Mouse (Mus musculus) MEL (cell line): ENCODE results near the gene Hvcn1. TPM values are rescaled to one million over a fixed set of nuclear protein-coding genes. Genes with fewer than 3 reads are reported as not detected.

Source experiments
- DNase-seq: peaks from one replicate; pipeline ENCODE4 v3.0.0; 2011; ENCODE audit warnings: low read depth, low spot score
- H3K27ac ChIP-seq: 2 replicates; pipeline ENCODE4 v1.5.1; 2012; ENCODE audit warnings: low read depth, mild to moderate bottlenecking, control low read depth, low read length, moderate library complexity; ENCODE audit not compliant: control insufficient read depth
- H3K27me3 ChIP-seq, 2 experiments: fragments of 150-350 bp in 1 of 2; sonication (generic) in 1 of 2; 2 replicates each; pipeline ENCODE4 v1.6.1; 2012; ENCODE audit warnings: low read length in 2 of 2, mild to moderate bottlenecking in 2 of 2, improper control_type of control experiment in 1 of 2, moderate library complexity in 1 of 2; ENCODE audit not compliant: insufficient read depth in 2 of 2, control insufficient read depth in 1 of 2
- H3K36me3 ChIP-seq, 2 experiments: 2 replicates each; pipeline ENCODE4 v1.6.1; 2012 to 2014; ENCODE audit warnings: low read length in 2 of 2, improper control_type of control experiment in 1 of 2, inconsistent platforms in 1 of 2, mild to moderate bottlenecking in 1 of 2; ENCODE audit not compliant: insufficient read depth in 2 of 2, control insufficient read depth in 1 of 2
- H3K4me1 ChIP-seq, 2 experiments: fragments of 150-350 bp in 1 of 2; sonication (generic) in 1 of 2; 2 replicates each; pipeline ENCODE4 v1.6.1; 2012; ENCODE audit warnings: low read length in 2 of 2, improper control_type of control experiment in 1 of 2, mild to moderate bottlenecking in 1 of 2; ENCODE audit not compliant: insufficient read depth in 2 of 2, control insufficient read depth in 1 of 2
- H3K4me3 ChIP-seq, 2 experiments: fragments of 150-350 bp in 1 of 2; sonication (generic) in 1 of 2; 2 replicates each; pipeline ENCODE4 v1.5.1; 2012; ENCODE audit warnings: low read depth in 2 of 2, low read length in 2 of 2, mild to moderate bottlenecking in 2 of 2, moderate library complexity in 2 of 2, control low read depth in 1 of 2, improper control_type of control experiment in 1 of 2; ENCODE audit not compliant: control insufficient read depth in 1 of 2, insufficient read depth in 1 of 2
- H3K79me2 ChIP-seq: 2 replicates; pipeline ENCODE4 v1.6.1; 2012; ENCODE audit warnings: mild to moderate bottlenecking, low read length, moderate library complexity; ENCODE audit not compliant: control insufficient read depth, poor library complexity, insufficient read depth
- H3K9ac ChIP-seq: 2 replicates; pipeline ENCODE4 v1.6.1; 2012; ENCODE audit warnings: low read depth, mild to moderate bottlenecking, control low read depth, low read length, moderate library complexity; ENCODE audit not compliant: control insufficient read depth, poor library complexity, severe bottlenecking
- H3K9me3 ChIP-seq: fragments of 150-350 bp; sonication (generic); replicated peaks from 2 replicates; pipeline ENCODE4 v1.6.1; 2012; ENCODE audit warnings: mild to moderate bottlenecking, low read length, improper control_type of control experiment, moderate library complexity; ENCODE audit not compliant: insufficient read depth
- ELF1 ChIP-seq: IDR thresholded peaks from 2 replicates; pipeline ENCODE4 v1.6.1; 2014; ENCODE audit warnings: low read depth, mild to moderate bottlenecking, inconsistent platforms, low read length, improper control_type of control experiment, moderate library complexity
- ETS1 ChIP-seq: IDR thresholded peaks from 2 replicates; pipeline ENCODE4 v1.6.1; 2012; ENCODE audit warnings: low read depth, mild to moderate bottlenecking, inconsistent platforms, low read length, improper control_type of control experiment, moderate library complexity
- HCFC1 ChIP-seq: IDR thresholded peaks from 2 replicates; pipeline ENCODE4 v1.6.1; 2012; ENCODE audit warnings: low read depth, mild to moderate bottlenecking, inconsistent platforms, low read length, improper control_type of control experiment, moderate library complexity
- JUND ChIP-seq: IDR thresholded peaks from 2 replicates; pipeline ENCODE4 v1.6.1; 2011; ENCODE audit warnings: low read depth, mild to moderate bottlenecking, improper control_type of control experiment, low read length
- MAX ChIP-seq: IDR thresholded peaks from 2 replicates; pipeline ENCODE4 v1.6.1; 2011; ENCODE audit warnings: low read length, improper control_type of control experiment
- MXI1 ChIP-seq: IDR thresholded peaks from 2 replicates; pipeline ENCODE4 v1.6.1; 2011; ENCODE audit warnings: mild to moderate bottlenecking, low read depth, low read length, improper control_type of control experiment
- MYB ChIP-seq: IDR thresholded peaks from 2 replicates; pipeline ENCODE4 v1.6.1; 2011; ENCODE audit warnings: mild to moderate bottlenecking, low read depth, low read length, improper control_type of control experiment
- SIN3A ChIP-seq: IDR thresholded peaks from 2 replicates; pipeline ENCODE4 v1.6.1; 2012; ENCODE audit warnings: low read length, improper control_type of control experiment, inconsistent platforms
- TBP ChIP-seq: IDR thresholded peaks from 2 replicates; pipeline ENCODE4 v1.8.0; 2011; ENCODE audit warnings: low read depth, low read length, improper control_type of control experiment
- TCF12 ChIP-seq: IDR thresholded peaks from 2 replicates; pipeline ENCODE4 v1.6.1; 2014; ENCODE audit warnings: low read depth, mild to moderate bottlenecking, inconsistent platforms, low read length, improper control_type of control experiment, moderate library complexity
- UBTF ChIP-seq: IDR thresholded peaks from 2 replicates; pipeline ENCODE4 v1.6.1; 2012; ENCODE audit warnings: low read depth, mild to moderate bottlenecking, inconsistent platforms, low read length, improper control_type of control experiment, moderate library complexity, borderline replicate concordance; ENCODE audit not compliant: insufficient read depth
- USF1 ChIP-seq: IDR thresholded peaks from 2 replicates; pipeline ENCODE4 v1.6.1; 2014; ENCODE audit warnings: low read depth, mild to moderate bottlenecking, inconsistent platforms, low read length, improper control_type of control experiment, moderate library complexity
- polyA plus RNA-seq, 2 experiments: library from polyadenylated mRNA; stranded (reverse) in 1 of 2; unstranded in 1 of 2; fragments of >175 nt in 1 of 2; fragments of >200 nt in 1 of 2; gene quantifications; 2 replicates each; pipeline versions ENCODE4 v1.2.1 to v1.2.4; 2012; ENCODE audit warnings: low replicate concordance in 2 of 2, low read depth in 1 of 2; ENCODE audit not compliant: insufficient read length in 2 of 2, insufficient read depth in 1 of 2, missing spikeins in 1 of 2
- total RNA-seq: library from RNA; depleted of rRNA; stranded (reverse); fragments of 300-350 nt; gene quantifications from 2 replicates; pipeline ENCODE4 v1.2.3, GENCODE M21; 2012

Hvcn1 gene
- total and polyA plus RNA-seq, 3 experiments, result 8.4 to 13.5 TPM; not detected in 1

GRCm38 (mm10) chr5:122285029-122285766, 78.6 kb downstream of the Hvcn1 start:
- H3K27me3 ChIP-seq, result no peaks in the 10 kb centered on the region
- peaks cover 55% of the 10 kb centered on the region for H3K79me2 ChIP-seq
- DNase-seq, result peak; percentile 60
- peaks cover 6 to 37% of the 10 kb centered on the region in 2 experiments for H3K36me3 ChIP-seq
- H3K4me1 ChIP-seq, result peaks cover 13 to 36% of the 10 kb centered on the region in 2 experiments
- no peaks in the 10 kb centered on the region for H3K9me3 ChIP-seq
- peak overlapping the region; percentile 86 to 98 for H3K4me3 ChIP-seq
- H3K9ac ChIP-seq, result peak overlapping the region; percentile 96
- H3K27ac ChIP-seq, result 0 out of 2 replicates have a peak overlapping the region, but pooled peaks have one; percentile 1
- TF ChIP-seq MXI1 (peak; percentile 63), SIN3A (0 out of 2 replicates have a peak, but pooled peaks have one; percentile 16), USF1 (0 out of 2 replicates have a peak, but pooled peaks have one; percentile 22), JUND (peak; percentile 94), UBTF (0 out of 2 replicates have a peak, but pooled peaks have one; percentile 21), MAX (peak; percentile 31; the same call in 1 of the 2 replicates), HCFC1 (peak; percentile 42; the same call in 1 of the 2 replicates), TBP (no peak), ELF1 (no peak)

GRCm38 (mm10) chr5:122285767-122286150, 79.2 kb downstream of the Hvcn1 start:
- peak; percentile 44 for DNase-seq
- Histone ChIP-seq H3K27ac (no peak overlapping the region), H3K9ac (peak overlapping the region; percentile 96), H3K36me3 (peaks cover 6 to 33% of the 10 kb centered on the region in 2 experiments), H3K27me3 (no peaks in the 10 kb centered on the region), H3K4me1 (peaks cover 13 to 30% of the 10 kb centered on the region in 2 experiments), H3K9me3 (no peaks in the 10 kb centered on the region), H3K79me2 (peaks cover 57% of the 10 kb centered on the region), H3K4me3 (peak overlapping the region; percentile 86 to 98)
- 0 out of 2 replicates have a peak, but pooled peaks have one; percentile 10 for TF ChIP-seq MXI1
- no peak for TF ChIP-seq ETS1
- TF ChIP-seq SIN3A, result peak; percentile 39; the same call in 1 of the 2 replicates
- TF ChIP-seq TCF12, result no peak
- 0 out of 2 replicates have a peak, but pooled peaks have one; percentile 7 for TF ChIP-seq HCFC1

GRCm38 (mm10) chr5:122286191-122286590, 79.6 kb downstream of the Hvcn1 start:
- Histone ChIP-seq H3K9me3 (no peaks in the 10 kb centered on the region), H3K27ac (no peak overlapping the region), H3K79me2 (peaks cover 61% of the 10 kb centered on the region), H3K9ac (peak overlapping the region; percentile 14; the same call in 1 of the 2 replicates), H3K4me3 (peak overlapping the region; percentile 86 to 98; a peak in 2 of 4 replicates), H3K4me1 (peaks cover 13 to 30% of the 10 kb centered on the region in 2 experiments), H3K36me3 (peaks cover 6 to 30% of the 10 kb centered on the region in 2 experiments), H3K27me3 (no peaks in the 10 kb centered on the region)
- DNase-seq, result no peak
- no peak for TF ChIP-seq MYB
